Mouse (Mus musculus) right cerebral cortex, postnatal 25 days (tissue): ENCODE measurements around the gene Rbpj.
"Not testable (repeated sequence)": the region's sequence is repeated elsewhere in the genome, so short reads cannot be mapped to it uniquely, and the experiment has no call there.

Experiments
- DNase-seq: peaks from one replicate; pipeline ENCODE4 v3.0.0; 2022

The Rbpj gene

GRCm38 (mm10) chr5:53598510-53598909 lies 132.6 kb downstream of the Rbpj start:
- no peak for DNase-seq

- DNase-seq: no peak
Measured at GRCm38 (mm10) chr5:53599116-53599515, 133.2 kb downstream of the Rbpj start.

- no peak for DNase-seq
Measured at GRCm38 (mm10) chr5:53602194-53602593, 136.2 kb downstream of the Rbpj start.

GRCm38 (mm10) chr5:53605450-53605849 lies 139.5 kb downstream of the Rbpj start:
- DNase-seq: no peak

GRCm38 (mm10) chr5:53607230-53607996 lies 141.5 kb downstream of the Rbpj start:
- no peak for DNase-seq

GRCm38 (mm10) chr5:53618844-53619243 lies 152.9 kb downstream of the Rbpj start:
- no peak for DNase-seq

- DNase-seq: no peak
Measured at GRCm38 (mm10) chr5:53632026-53632425, 166.1 kb downstream of the Rbpj start.

- DNase-seq: no peak
Measured at GRCm38 (mm10) chr5:53636795-53637194, 170.8 kb downstream of the Rbpj start.

- DNase-seq: no peak
Measured at GRCm38 (mm10) chr5:53637206-53637605, 171.3 kb downstream of the Rbpj start.

GRCm38 (mm10) chr5:53638647-53639046 lies 172.7 kb downstream of the Rbpj start:
- DNase-seq: no peak

GRCm38 (mm10) chr5:53646669-53647068 lies 180.7 kb downstream of the Rbpj start:
- no peak for DNase-seq

GRCm38 (mm10) chr5:53647358-53647757 lies 181.4 kb downstream of the Rbpj start:
- no peak for DNase-seq

GRCm38 (mm10) chr5:53656596-53656995 lies 190.6 kb downstream of the Rbpj start:
- no peak for DNase-seq

GRCm38 (mm10) chr5:53657925-53658324 lies 192.0 kb downstream of the Rbpj start:
- no peak for DNase-seq

GRCm38 (mm10) chr5:53661508-53661907 lies 195.6 kb downstream of the Rbpj start:
- no peak for DNase-seq

- no peak for DNase-seq
Measured at GRCm38 (mm10) chr5:53662413-53662812, 196.5 kb downstream of the Rbpj start.

GRCm38 (mm10) chr5:53663665-53664064 lies 197.7 kb downstream of the Rbpj start:
- no peak for DNase-seq

- no peak for DNase-seq
Measured at GRCm38 (mm10) chr5:53668021-53668420, 202.1 kb downstream of the Rbpj start.

GRCm38 (mm10) chr5:53670321-53670938 lies 204.5 kb downstream of the Rbpj start:
- no peak for DNase-seq

GRCm38 (mm10) chr5:53671507-53671906 lies 205.6 kb downstream of the Rbpj start:
- no peak for DNase-seq

GRCm38 (mm10) chr5:53672352-53672751 lies 206.4 kb downstream of the Rbpj start:
- DNase-seq: peak; percentile 35

- DNase-seq: not testable (repeated sequence)
Measured at GRCm38 (mm10) chr5:53673493-53674150, 207.7 kb downstream of the Rbpj start.

- no peak for DNase-seq
Measured at GRCm38 (mm10) chr5:53676671-53677070, 210.7 kb downstream of the Rbpj start.
